Mouse (Mus musculus) MEL (cell line): ENCODE measurements around the gene Scn11a. TPM values are rescaled to one million over a fixed set of nuclear protein-coding genes. Genes with fewer than 3 reads are reported as not detected.

Source experiments
- DNase-seq: peaks from one replicate; pipeline ENCODE4 v3.0.0; 2011; ENCODE audit warnings: low read depth, low spot score
- H3K27ac ChIP-seq: 2 replicates; pipeline ENCODE4 v1.5.1; 2012; ENCODE audit warnings: low read depth, mild to moderate bottlenecking, control low read depth, low read length, moderate library complexity; ENCODE audit not compliant: control insufficient read depth
- H3K27me3 ChIP-seq, 2 experiments: fragments of 150-350 bp in 1 of 2; sonication (generic) in 1 of 2; 2 replicates each; pipeline ENCODE4 v1.6.1; 2012; ENCODE audit warnings: low read length in 2 of 2, mild to moderate bottlenecking in 2 of 2, improper control_type of control experiment in 1 of 2, moderate library complexity in 1 of 2; ENCODE audit not compliant: insufficient read depth in 2 of 2, control insufficient read depth in 1 of 2
- H3K36me3 ChIP-seq, 2 experiments: 2 replicates each; pipeline ENCODE4 v1.6.1; 2012 to 2014; ENCODE audit warnings: low read length in 2 of 2, improper control_type of control experiment in 1 of 2, inconsistent platforms in 1 of 2, mild to moderate bottlenecking in 1 of 2; ENCODE audit not compliant: insufficient read depth in 2 of 2, control insufficient read depth in 1 of 2
- H3K4me1 ChIP-seq, 2 experiments: fragments of 150-350 bp in 1 of 2; sonication (generic) in 1 of 2; 2 replicates each; pipeline ENCODE4 v1.6.1; 2012; ENCODE audit warnings: low read length in 2 of 2, improper control_type of control experiment in 1 of 2, mild to moderate bottlenecking in 1 of 2; ENCODE audit not compliant: insufficient read depth in 2 of 2, control insufficient read depth in 1 of 2
- H3K4me3 ChIP-seq, 2 experiments: fragments of 150-350 bp in 1 of 2; sonication (generic) in 1 of 2; 2 replicates each; pipeline ENCODE4 v1.5.1; 2012; ENCODE audit warnings: low read depth in 2 of 2, low read length in 2 of 2, mild to moderate bottlenecking in 2 of 2, moderate library complexity in 2 of 2, control low read depth in 1 of 2, improper control_type of control experiment in 1 of 2; ENCODE audit not compliant: control insufficient read depth in 1 of 2, insufficient read depth in 1 of 2
- H3K79me2 ChIP-seq: 2 replicates; pipeline ENCODE4 v1.6.1; 2012; ENCODE audit warnings: mild to moderate bottlenecking, low read length, moderate library complexity; ENCODE audit not compliant: control insufficient read depth, poor library complexity, insufficient read depth
- H3K9ac ChIP-seq: 2 replicates; pipeline ENCODE4 v1.6.1; 2012; ENCODE audit warnings: low read depth, mild to moderate bottlenecking, control low read depth, low read length, moderate library complexity; ENCODE audit not compliant: control insufficient read depth, poor library complexity, severe bottlenecking
- H3K9me3 ChIP-seq: fragments of 150-350 bp; sonication (generic); replicated peaks from 2 replicates; pipeline ENCODE4 v1.6.1; 2012; ENCODE audit warnings: mild to moderate bottlenecking, low read length, improper control_type of control experiment, moderate library complexity; ENCODE audit not compliant: insufficient read depth
- BHLHE40 ChIP-seq: IDR thresholded peaks from 2 replicates; pipeline ENCODE4 v1.6.1; 2012; ENCODE audit warnings: low read depth, mild to moderate bottlenecking, inconsistent platforms, low read length, improper control_type of control experiment, borderline replicate concordance
- ELF1 ChIP-seq: IDR thresholded peaks from 2 replicates; pipeline ENCODE4 v1.6.1; 2014; ENCODE audit warnings: low read depth, mild to moderate bottlenecking, inconsistent platforms, low read length, improper control_type of control experiment, moderate library complexity
- EP300 ChIP-seq, 2 experiments: IDR thresholded peaks; 2 replicates each; pipeline ENCODE4 v1.6.1; 2011; ENCODE audit warnings: improper control_type of control experiment in 2 of 2, low read length in 2 of 2, low read depth in 1 of 2, mild to moderate bottlenecking in 1 of 2
- ETS1 ChIP-seq: IDR thresholded peaks from 2 replicates; pipeline ENCODE4 v1.6.1; 2012; ENCODE audit warnings: low read depth, mild to moderate bottlenecking, inconsistent platforms, low read length, improper control_type of control experiment, moderate library complexity
- GABPA ChIP-seq: IDR thresholded peaks from 2 replicates; pipeline ENCODE4 v1.6.1; 2012; ENCODE audit warnings: low read depth, mild to moderate bottlenecking, inconsistent platforms, low read length, improper control_type of control experiment, moderate library complexity
- HCFC1 ChIP-seq: IDR thresholded peaks from 2 replicates; pipeline ENCODE4 v1.6.1; 2012; ENCODE audit warnings: low read depth, mild to moderate bottlenecking, inconsistent platforms, low read length, improper control_type of control experiment, moderate library complexity
- KAT2A ChIP-seq: conservative IDR thresholded peaks from 2 replicates; pipeline ENCODE4 v1.6.1; 2012; ENCODE audit warnings: low read depth, low read length, improper control_type of control experiment, inconsistent platforms
- MAX ChIP-seq: IDR thresholded peaks from 2 replicates; pipeline ENCODE4 v1.6.1; 2011; ENCODE audit warnings: low read length, improper control_type of control experiment
- MAZ ChIP-seq: IDR thresholded peaks from 2 replicates; pipeline ENCODE4 v1.6.1; 2012; ENCODE audit warnings: low read depth, mild to moderate bottlenecking, inconsistent platforms, low read length, improper control_type of control experiment
- MEF2A ChIP-seq: IDR thresholded peaks from 2 replicates; pipeline ENCODE4 v1.6.1; 2014; ENCODE audit warnings: low read depth, mild to moderate bottlenecking, inconsistent platforms, low read length, improper control_type of control experiment; ENCODE audit not compliant: poor library complexity, insufficient replicate concordance, severe bottlenecking; ENCODE audit errors: extremely low read depth
- MXI1 ChIP-seq: IDR thresholded peaks from 2 replicates; pipeline ENCODE4 v1.6.1; 2011; ENCODE audit warnings: mild to moderate bottlenecking, low read depth, low read length, improper control_type of control experiment
- MYB ChIP-seq: IDR thresholded peaks from 2 replicates; pipeline ENCODE4 v1.6.1; 2011; ENCODE audit warnings: mild to moderate bottlenecking, low read depth, low read length, improper control_type of control experiment
- NELFE ChIP-seq: IDR thresholded peaks from 2 replicates; pipeline ENCODE4 v1.6.1; 2011; ENCODE audit warnings: low read depth, low read length, improper control_type of control experiment
- POLR2A ChIP-seq, 2 experiments: IDR thresholded peaks; 2 replicates each; pipeline ENCODE4 v1.6.1; 2011 to 2012; ENCODE audit warnings: low read length in 2 of 2, mild to moderate bottlenecking in 2 of 2, control low read depth in 1 of 2, improper control_type of control experiment in 1 of 2, low read depth in 1 of 2, moderate library complexity in 1 of 2; ENCODE audit not compliant: control insufficient read depth in 1 of 2, insufficient read depth in 1 of 2, poor library complexity in 1 of 2
- SMC3 ChIP-seq: IDR thresholded peaks from 2 replicates; pipeline ENCODE4 v1.6.1; 2011; ENCODE audit warnings: low read depth, low read length, improper control_type of control experiment
- TAL1 ChIP-seq: IDR thresholded peaks from 2 replicates; pipeline ENCODE4 v1.6.1; 2012; ENCODE audit warnings: mild to moderate bottlenecking, inconsistent platforms, low read length, moderate library complexity, mixed read lengths
- TCF12 ChIP-seq: IDR thresholded peaks from 2 replicates; pipeline ENCODE4 v1.6.1; 2014; ENCODE audit warnings: low read depth, mild to moderate bottlenecking, inconsistent platforms, low read length, improper control_type of control experiment, moderate library complexity
- USF1 ChIP-seq: IDR thresholded peaks from 2 replicates; pipeline ENCODE4 v1.6.1; 2014; ENCODE audit warnings: low read depth, mild to moderate bottlenecking, inconsistent platforms, low read length, improper control_type of control experiment, moderate library complexity
- USF2 ChIP-seq, 2 experiments: IDR thresholded peaks; 2 replicates each; pipeline ENCODE4 v1.6.1; 2011 to 2012; ENCODE audit warnings: improper control_type of control experiment in 2 of 2, low read length in 2 of 2, borderline replicate concordance in 1 of 2, inconsistent platforms in 1 of 2, low read depth in 1 of 2, mild to moderate bottlenecking in 1 of 2; ENCODE audit not compliant: insufficient read depth in 1 of 2
- ZC3H11A ChIP-seq: IDR thresholded peaks from 2 replicates; pipeline ENCODE4 v1.6.1; 2012; ENCODE audit warnings: low read depth, mild to moderate bottlenecking, inconsistent platforms, low read length, improper control_type of control experiment
- ZMIZ1 ChIP-seq: IDR thresholded peaks from 2 replicates; pipeline ENCODE4 v1.6.1; 2012; ENCODE audit warnings: low read depth, mild to moderate bottlenecking, inconsistent platforms, low read length, improper control_type of control experiment, moderate library complexity
- ZNF384 ChIP-seq: IDR thresholded peaks from 2 replicates; pipeline ENCODE4 v1.6.1; 2012; ENCODE audit warnings: low read depth, mild to moderate bottlenecking, inconsistent platforms, low read length, improper control_type of control experiment
- polyA plus RNA-seq, 2 experiments: library from polyadenylated mRNA; stranded (reverse) in 1 of 2; unstranded in 1 of 2; fragments of >175 nt in 1 of 2; fragments of >200 nt in 1 of 2; gene quantifications; 2 replicates each; pipeline versions ENCODE4 v1.2.1 to v1.2.4; 2012; ENCODE audit warnings: low replicate concordance in 2 of 2, low read depth in 1 of 2; ENCODE audit not compliant: insufficient read length in 2 of 2, insufficient read depth in 1 of 2, missing spikeins in 1 of 2
- total RNA-seq: library from RNA; depleted of rRNA; stranded (reverse); fragments of 300-350 nt; gene quantifications from 2 replicates; pipeline ENCODE4 v1.2.3, GENCODE M21; 2012; rRNA removed

Gene Scn11a
- total RNA-seq (0.04 and 0.10 TPM in 2 replicates), polyA plus RNA-seq (under 1 TPM in 1 of 2 experiments, not detected in 1; 0.15 TPM)

GRCm38 (mm10) chr9:119825297-119825696, at the start of gene Scn11a:
Gene Scn11a (minus strand): TSS chr9:119825456.
- Histone ChIP-seq H3K27me3 (no peaks in the 10 kb centered on the region; a peak in 1 of 4 replicates), H3K4me3 (no peak within 1 kb of the TSS), H3K4me1 (no peaks in the 10 kb centered on the region), H3K36me3 (no peaks in the 10 kb centered on the region), H3K9ac (no peak within 1 kb of the TSS), H3K79me2 (no peaks in the 10 kb centered on the region), H3K27ac (no peak within 1 kb of the TSS), H3K9me3 (no peaks in the 10 kb centered on the region)
- TF ChIP-seq USF2 (IDR thresholded peaks at IDR 0.05; ENCODE audit: borderline replicate concordance in 1 of 2, insufficient read depth in 1 of 2, low read depth in 1 of 2, low read length in 2 of 2): no peak
- TF ChIP-seq MXI1: no peak
- no peak for TF ChIP-seq TAL1
- no peak for TF ChIP-seq GABPA
- no peak for TF ChIP-seq ETS1
- TF ChIP-seq KAT2A: no peak
- no peak for TF ChIP-seq ZMIZ1
- no peak for TF ChIP-seq TCF12
- TF ChIP-seq EP300 (IDR thresholded peaks at IDR 0.05; ENCODE audit: low read depth in 1 of 2, low read length in 2 of 2): no peak
- no peak for DNase-seq

DNA sequence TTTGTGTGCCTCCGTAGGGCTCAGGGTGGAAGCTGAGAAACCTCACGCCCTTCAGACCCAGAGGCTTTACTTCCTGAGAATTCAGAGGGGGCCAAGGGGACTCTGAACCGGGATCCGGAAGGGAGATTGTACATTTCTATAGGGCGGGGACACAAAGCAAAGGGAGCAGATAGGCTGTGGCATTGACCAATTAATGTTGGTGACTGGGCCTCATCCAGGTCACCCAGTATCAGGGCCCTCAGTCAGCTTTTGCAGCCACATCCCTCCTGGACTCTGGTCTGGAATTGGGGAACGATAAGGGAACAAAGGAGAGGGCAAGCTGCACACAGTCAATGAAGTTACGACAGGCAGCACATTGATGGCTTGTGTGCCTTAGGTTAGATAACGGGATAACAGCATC, 28.9 kb upstream of the Scn11a start:
- H3K79me2 ChIP-seq: no peaks in the 10 kb centered on the region
- H3K4me1 ChIP-seq: no peaks in the 10 kb centered on the region
- no peaks in the 10 kb centered on the region for H3K27me3 ChIP-seq
- H3K9me3 ChIP-seq: no peaks in the 10 kb centered on the region
- H3K4me3 ChIP-seq: no peak overlapping the region
- H3K36me3 ChIP-seq: no peaks in the 10 kb centered on the region
- no peak for DNase-seq
- no peak for TF ChIP-seq NELFE
- TF ChIP-seq USF1: no peak
- TF ChIP-seq MAX: no peak
- no peak for TF ChIP-seq GABPA
- no peak for TF ChIP-seq MYB
- no peak for TF ChIP-seq SMC3
- TF ChIP-seq ZNF384: no peak
- TF ChIP-seq MAZ: no peak
- no peak for TF ChIP-seq MEF2A
- TF ChIP-seq TCF12: no peak
- TF ChIP-seq ZC3H11A: no peak
- TF ChIP-seq ELF1: no peak
- TF ChIP-seq POLR2A (IDR thresholded peaks at IDR 0.05; ENCODE audit: control insufficient read depth in 1 of 2, insufficient read depth in 1 of 2, low read depth in 1 of 2, low read length in 2 of 2, poor library complexity in 1 of 2): no peak
- no peak for TF ChIP-seq MXI1
- no peak for TF ChIP-seq ETS1
- no peak for TF ChIP-seq BHLHE40
- no peak for TF ChIP-seq USF2 (IDR thresholded peaks at IDR 0.05; ENCODE audit: borderline replicate concordance in 1 of 2, insufficient read depth in 1 of 2, low read depth in 1 of 2, low read length in 2 of 2)
- TF ChIP-seq TAL1: no peak
- no peak for TF ChIP-seq HCFC1
- TF ChIP-seq, all 39 proteins: peak for 0
- Histone ChIP-seq H3K9ac (no peak overlapping the region), H3K27ac (no peak overlapping the region)
